Mouse (Mus musculus): ENCODE data around the gene Gan.

The Gan gene

DNA sequence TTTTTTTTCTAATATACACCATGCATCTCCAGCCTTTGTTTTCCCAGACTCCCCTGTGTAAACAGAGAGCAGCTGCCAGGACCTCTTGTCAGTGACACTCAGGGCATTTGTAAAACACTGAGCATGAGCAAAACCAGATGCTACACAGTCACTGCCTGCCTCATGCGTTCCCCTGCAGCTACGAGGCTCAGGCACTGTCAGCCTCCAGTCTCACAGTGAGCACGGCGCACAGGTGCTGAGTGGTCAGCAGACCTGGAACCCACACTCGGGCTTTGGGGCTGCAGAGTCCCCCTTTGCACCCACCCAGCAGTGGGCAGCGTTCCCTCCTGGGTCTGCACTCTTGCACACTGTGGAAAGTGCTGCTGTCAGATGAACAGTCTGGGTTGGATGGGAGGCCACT, 41.7 kb downstream of the Gan start:
- no peak for DNase-seq (ENCODE audit: low read depth, low spot score)

DNA sequence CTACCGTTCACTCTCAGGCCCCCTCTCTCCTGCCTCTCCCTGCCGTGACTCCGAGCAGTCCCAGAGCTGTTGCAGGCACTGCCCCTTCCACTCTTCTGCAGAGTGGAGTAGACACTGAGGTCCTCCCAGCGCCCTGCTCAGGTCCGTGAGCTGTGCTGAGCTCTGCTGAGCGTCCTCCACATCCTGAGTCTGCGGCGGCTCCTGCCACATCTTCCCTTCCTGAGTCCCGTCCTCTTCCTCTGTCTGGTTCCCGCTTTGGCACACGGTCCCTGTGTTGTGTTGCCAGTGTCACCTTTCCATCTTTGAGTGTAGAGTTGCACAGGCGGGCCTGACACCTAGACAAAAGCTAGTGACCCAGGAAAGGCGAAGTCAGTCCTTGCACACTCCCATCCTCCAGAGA, 42.4 kb downstream of the Gan start:
- DNase-seq (ENCODE audit: low read depth, low spot score), result no peak

GRCm38 (mm10) chr8:117200803-117201202, 42.9 kb downstream of the Gan start:
- DNase-seq (ENCODE audit: low read depth, low spot score), result no peak

- no peak for DNase-seq (ENCODE audit: low read depth, low spot score)
Observed at GRCm38 (mm10) chr8:117201221-117202017, 43.5 kb downstream of the Gan start.

DNA sequence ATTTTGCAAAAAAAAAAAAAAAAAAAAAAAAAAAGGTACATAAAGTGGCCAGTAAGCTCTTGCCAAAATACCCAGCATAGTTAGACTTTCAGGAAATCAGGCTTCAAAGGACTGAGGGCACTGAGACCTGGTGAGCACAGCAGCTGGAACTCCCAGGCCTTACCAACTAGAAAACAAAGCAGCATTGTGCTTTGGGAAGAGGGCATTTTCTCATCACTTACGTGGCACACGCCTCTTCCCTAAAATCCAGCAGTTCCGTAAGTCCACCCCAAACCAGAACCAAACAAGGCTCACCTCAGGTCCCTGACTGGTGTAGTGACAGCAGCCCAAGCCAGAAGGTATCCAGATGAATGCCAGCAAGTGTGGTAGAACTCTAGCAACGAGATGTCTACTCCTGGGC, 45.1 kb downstream of the Gan start:
- DNase-seq (ENCODE audit: low read depth, low spot score), result no peak

GRCm38 (mm10) chr8:117205884-117206283, 47.9 kb downstream of the Gan start:
- DNase-seq (ENCODE audit: low read depth, low spot score), result no peak

DNA sequence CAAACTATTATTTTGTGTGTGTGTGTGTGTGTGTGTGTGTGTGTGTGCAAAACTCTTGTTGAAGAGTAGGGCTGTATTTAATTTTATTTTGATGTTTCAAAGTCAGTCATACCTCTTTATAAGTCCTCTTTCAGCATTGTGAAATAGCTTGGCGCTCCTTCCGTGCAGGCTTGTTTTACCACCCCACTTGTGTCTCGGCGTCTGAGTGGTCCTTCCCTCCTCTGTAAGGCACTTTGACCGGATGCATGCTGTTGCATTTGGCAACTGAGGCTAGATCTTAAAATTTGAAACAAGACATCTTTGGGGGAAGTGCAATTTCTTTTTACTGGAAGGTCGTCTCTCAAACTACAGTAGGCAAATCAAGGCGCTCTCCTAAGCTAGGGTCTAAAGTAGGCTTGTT, 48.7 kb downstream of the Gan start:
- DNase-seq (ENCODE audit: low read depth, low spot score), result no peak

- DNase-seq (ENCODE audit: low read depth, low spot score), result peak; percentile 39
Observed at GRCm38 (mm10) chr8:117209150-117209549, 51.2 kb downstream of the Gan start.

- DNase-seq (ENCODE audit: low read depth, low spot score), result no peak
Observed at GRCm38 (mm10) chr8:117212100-117212499, 54.2 kb downstream of the Gan start.

GRCm38 (mm10) chr8:117217724-117218123, 59.8 kb downstream of the Gan start:
- no peak for DNase-seq (ENCODE audit: low read depth, low spot score)

DNA sequence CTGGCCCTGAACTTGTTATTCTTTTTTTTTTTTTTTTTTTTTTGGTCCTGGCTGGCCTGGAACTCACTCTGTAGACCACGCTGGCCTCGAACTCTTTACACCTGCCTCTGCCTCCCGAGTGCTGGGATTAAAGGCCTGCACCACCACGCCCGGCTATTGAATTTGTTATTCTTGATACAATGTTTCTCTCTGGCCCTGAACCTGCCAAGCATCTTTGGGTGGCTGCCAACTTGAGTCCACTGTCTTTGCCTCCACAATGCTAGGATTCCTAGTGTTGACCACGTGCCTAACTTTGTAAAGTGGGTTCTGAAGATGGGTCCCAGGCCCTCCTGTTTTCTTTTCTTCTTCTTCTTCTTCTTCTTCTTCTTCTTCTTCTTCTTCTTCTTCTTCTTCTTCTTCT, 64.5 kb downstream of the Gan start:
- DNase-seq (ENCODE audit: low read depth, low spot score), result no peak

DNA sequence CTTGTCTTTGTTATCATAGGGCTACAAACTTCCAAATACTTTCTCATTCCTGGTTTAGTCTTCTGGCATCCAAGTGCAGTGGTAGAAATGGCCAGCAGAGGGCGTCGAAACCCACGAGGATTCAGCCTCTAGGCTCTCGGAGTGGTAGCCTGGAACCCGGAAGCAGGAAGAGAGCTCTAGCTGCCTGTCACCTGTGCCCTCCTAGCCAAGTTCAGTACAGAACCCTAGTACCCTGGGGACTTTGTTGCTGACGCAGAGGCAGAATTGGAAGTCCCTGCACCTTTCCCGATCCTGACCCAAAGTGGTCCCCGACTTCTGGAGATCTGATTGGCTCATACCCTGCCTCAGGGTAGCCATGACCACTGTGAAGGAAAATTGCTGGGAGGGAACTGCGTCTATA, 66.7 kb downstream of the Gan start:
- DNase-seq (ENCODE audit: low read depth, low spot score), result peak; percentile 89

- no peak for DNase-seq (ENCODE audit: low read depth, low spot score)
Observed at GRCm38 (mm10) chr8:117226306-117226705, 68.4 kb downstream of the Gan start.

DNA sequence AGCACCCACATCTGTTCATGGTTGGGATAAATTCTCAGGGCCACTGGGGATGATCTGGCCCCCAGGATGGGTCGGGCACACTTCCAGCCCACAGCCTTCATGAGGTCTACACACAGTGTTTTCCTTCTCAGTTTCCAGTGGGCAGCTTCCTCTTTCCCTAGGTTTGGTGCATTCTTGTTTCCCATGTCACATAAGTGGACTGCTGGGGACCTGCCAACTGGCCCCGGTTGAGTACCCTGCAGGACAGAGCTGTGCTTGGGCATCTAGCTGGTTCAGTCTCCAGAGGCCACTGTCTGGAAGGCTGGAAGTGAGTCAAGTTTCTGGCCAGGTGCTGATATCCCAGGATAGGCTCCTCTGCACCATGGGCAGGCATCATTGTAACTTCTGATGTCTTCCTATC, 69.4 kb downstream of the Gan start:
- DNase-seq (ENCODE audit: low read depth, low spot score), result no peak

DNA sequence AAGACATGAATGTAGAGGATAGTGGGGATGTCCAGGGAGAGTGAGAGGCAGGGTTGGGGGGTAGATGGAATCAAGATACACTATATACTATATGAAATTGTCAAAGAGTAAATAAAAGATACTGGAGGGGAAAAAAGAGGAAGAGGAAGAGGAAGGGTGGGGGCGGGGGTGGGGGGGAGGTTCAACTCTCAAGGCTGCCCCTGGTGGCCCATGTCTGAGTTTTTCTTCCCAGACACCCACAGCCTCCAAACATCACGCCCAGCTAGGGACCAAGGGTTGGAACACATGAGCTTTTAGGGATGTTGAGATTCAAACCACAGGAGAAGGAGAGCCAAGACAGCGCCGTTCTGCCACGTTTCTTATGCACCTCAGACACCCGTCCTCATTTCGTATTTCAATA, 75.3 kb downstream of the Gan start:
- DNase-seq (ENCODE audit: low read depth, low spot score), result no peak

DNA sequence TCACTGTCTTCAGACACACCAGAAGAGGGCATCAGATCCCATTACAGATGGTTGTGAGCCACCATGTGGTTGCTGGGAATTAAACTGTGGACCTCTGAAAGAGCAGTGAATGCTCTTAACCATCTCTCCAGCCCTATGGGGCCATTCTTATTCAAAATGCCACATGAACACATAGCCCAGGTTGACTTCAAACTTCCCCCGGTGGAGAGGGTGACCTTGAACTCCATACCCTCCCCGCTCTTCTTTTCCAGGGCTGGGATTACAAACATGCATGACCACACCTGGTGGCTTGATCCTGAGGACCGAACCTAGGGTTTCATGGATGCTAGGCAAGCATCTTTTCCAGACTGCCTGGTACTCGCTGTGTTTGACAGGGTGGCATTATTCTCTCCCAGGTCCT, 78.6 kb downstream of the Gan start:
- DNase-seq (ENCODE audit: low read depth, low spot score), result no peak

- DNase-seq (ENCODE audit: low read depth, low spot score), result no peak
Observed at GRCm38 (mm10) chr8:117240326-117240725, 82.4 kb downstream of the Gan start.

DNA sequence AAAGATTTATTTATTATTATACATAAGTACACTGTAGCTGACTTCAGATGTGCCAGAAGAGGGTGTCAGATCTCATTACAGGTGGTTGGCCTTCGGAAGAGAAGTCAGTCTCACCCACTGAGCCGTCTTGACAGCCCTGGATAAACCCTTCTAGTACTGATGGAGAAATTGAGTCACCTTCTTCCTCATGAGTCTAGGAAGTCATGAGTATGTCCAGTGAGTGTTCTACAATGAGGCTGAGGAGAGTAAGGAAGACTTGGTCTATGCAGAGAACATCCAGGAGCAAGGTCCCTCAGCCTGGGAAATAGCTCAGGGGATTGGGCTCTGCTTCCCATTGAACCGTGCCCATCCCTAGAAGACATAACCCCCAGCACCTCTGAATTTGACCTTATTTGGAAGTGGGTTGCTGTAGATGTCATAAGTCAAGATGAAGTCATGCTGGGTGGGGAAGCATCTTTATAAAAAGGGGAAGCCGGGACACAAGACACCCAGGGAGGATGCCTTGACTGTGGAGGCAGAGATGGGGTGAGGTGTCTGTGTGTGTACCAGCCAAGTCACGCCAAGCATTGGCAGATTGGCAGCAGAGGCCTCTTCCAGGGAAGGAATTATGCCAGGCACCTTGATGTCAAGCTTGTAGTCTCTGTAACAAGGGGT, 83.0 kb downstream of the Gan start:
- DNase-seq (ENCODE audit: low read depth, low spot score), result no peak

DNA sequence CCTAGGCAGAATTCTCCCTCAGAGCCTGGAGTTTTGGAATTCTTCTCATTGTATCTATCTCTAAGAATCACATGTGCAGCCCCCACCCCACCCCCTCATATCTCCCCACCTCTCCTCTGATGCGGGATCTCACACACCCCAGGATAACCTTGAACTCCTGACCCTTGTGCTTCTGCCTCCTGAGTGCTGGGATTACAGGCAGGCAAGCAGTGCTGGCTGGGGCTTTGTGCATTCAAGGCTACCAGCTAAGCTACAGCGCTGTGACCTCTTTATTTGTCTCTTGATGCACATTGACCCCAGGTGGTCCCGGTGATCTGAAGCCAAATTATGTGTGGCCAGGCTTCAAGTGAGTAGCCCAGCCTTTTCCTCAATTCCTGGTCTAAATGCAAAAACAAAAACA, 83.9 kb downstream of the Gan start:
- no peak for DNase-seq (ENCODE audit: low read depth, low spot score)

- no peak for DNase-seq (ENCODE audit: low read depth, low spot score)
Observed at GRCm38 (mm10) chr8:117242286-117242685, 84.4 kb downstream of the Gan start.

- no peak for DNase-seq (ENCODE audit: low read depth, low spot score)
Observed at GRCm38 (mm10) chr8:117244601-117245000, 86.7 kb downstream of the Gan start.

- DNase-seq (ENCODE audit: low read depth, low spot score), result no peak
Observed at GRCm38 (mm10) chr8:117248341-117248740, 90.4 kb downstream of the Gan start.

DNA sequence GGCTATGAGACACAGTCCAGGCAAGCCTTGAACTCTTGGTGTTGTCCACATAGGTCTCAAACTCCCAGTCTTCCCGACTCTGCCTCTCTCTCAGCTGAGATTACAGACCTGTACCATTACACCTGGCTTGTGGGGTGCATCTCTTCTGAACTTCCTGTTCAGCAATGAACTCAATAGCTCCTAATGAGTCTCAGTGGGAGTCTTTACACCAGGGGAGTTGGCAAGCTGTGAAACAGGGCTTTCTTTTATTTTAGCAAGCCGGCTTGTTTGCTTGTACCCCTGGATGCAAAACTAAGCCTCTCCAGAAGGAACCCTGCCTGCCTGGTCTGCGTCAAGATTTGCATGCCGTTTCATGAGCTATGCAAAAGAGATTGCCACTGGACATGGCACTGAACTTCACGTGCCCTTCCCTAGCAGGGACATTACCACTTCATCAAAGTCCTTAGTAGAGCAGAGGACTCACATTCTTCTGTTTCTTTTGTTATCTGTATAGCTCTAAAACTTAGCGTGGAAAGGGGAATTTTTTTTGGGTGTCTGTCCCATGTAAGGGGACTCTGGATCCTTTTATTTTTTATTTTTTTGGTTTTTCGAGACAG, 93.2 kb downstream of the Gan start:
- no peak for DNase-seq (ENCODE audit: low read depth, low spot score)
